Mouse (Mus musculus) intestine, embryonic 14.5 days (tissue): Measurements from ENCODE around the gene Rpl3l. TPM values are rescaled to one million over a fixed set of nuclear protein-coding genes. Genes with fewer than 3 reads are reported as not detected.

Source experiments
- polyA plus RNA-seq: library from polyadenylated mRNA; unstranded; fragments of >200 nt; fragmentation: Nextera tagmentation; extraction: Ambion mirVana; gene quantifications from 2 replicates; pipeline ENCODE4 v1.2.1, GENCODE M21; 2014

Rpl3l gene
- polyA plus RNA-seq, 1 experiment from 2014 or later = not detected

Other genes with a start within 250 kb of the Rpl3l start
- 32.3 and 32.7 TPM in 2 replicates for gene Mlst8, start 248.7 kb upstream of the Rpl3l start, polyA plus RNA-seq
- 2.1 and 2.8 TPM in 2 replicates for gene Caskin1, start 239.2 kb upstream of the Rpl3l start, polyA plus RNA-seq
- gene Traf7, start 199.9 kb upstream of the Rpl3l start, polyA plus RNA-seq = 97.3 and 104 TPM in 2 replicates
- gene Rab26, start 193.6 kb upstream of the Rpl3l start, polyA plus RNA-seq = 2.6 and 5.7 TPM in 2 replicates
- gene Pkd1, start 178.0 kb upstream of the Rpl3l start, polyA plus RNA-seq = 26.8 and 28.4 TPM in 2 replicates
- 55.8 and 59.3 TPM in 2 replicates for gene Tsc2, start 95.2 kb upstream of the Rpl3l start, polyA plus RNA-seq
- gene Nthl1, start 95.1 kb upstream of the Rpl3l start, polyA plus RNA-seq = 18.6 and 22.9 TPM in 2 replicates
- gene Slc9a3r2, start 77.5 kb upstream of the Rpl3l start, polyA plus RNA-seq = 51.7 and 58.2 TPM in 2 replicates
- not detected in 2 replicates for gene Npw, start 69.4 kb upstream of the Rpl3l start, polyA plus RNA-seq
- gene Zfp598, start 58.1 kb upstream of the Rpl3l start, polyA plus RNA-seq = 28.0 and 30.6 TPM in 2 replicates
- 7.5 and 7.7 TPM in 2 replicates for gene Syngr3, start 37.9 kb upstream of the Rpl3l start, polyA plus RNA-seq
- gene Gfer, start 31.7 kb upstream of the Rpl3l start, polyA plus RNA-seq = 48.1 and 48.5 TPM in 2 replicates
- 6.4 and 7.2 TPM in 2 replicates for gene Noxo1, start 31.6 kb upstream of the Rpl3l start, polyA plus RNA-seq
- 86.2 and 90.1 TPM in 2 replicates for gene Tbl3, start 20.2 kb upstream of the Rpl3l start, polyA plus RNA-seq
- gene Rnf151, start 9.8 kb upstream of the Rpl3l start, polyA plus RNA-seq = 0.15 TPM in 2 replicates
- 1,745 and 1,859 TPM in 2 replicates for gene Rps2, start 9.7 kb upstream of the Rpl3l start, polyA plus RNA-seq
- 258 and 296 TPM in 2 replicates for gene Ndufb10, start 3.3 kb upstream of the Rpl3l start, polyA plus RNA-seq
- gene Msrb1, start 8.8 kb downstream of the Rpl3l start, polyA plus RNA-seq = 32.3 and 33.9 TPM in 2 replicates
- 0.24 and 1.1 TPM in 2 replicates for gene Hs3st6, start 25.2 kb downstream of the Rpl3l start, polyA plus RNA-seq
- gene Meiob, start 76.5 kb downstream of the Rpl3l start, polyA plus RNA-seq = not detected in 2 replicates
- 35.5 and 39.1 TPM in 2 replicates for gene Hagh, start 112.3 kb downstream of the Rpl3l start, polyA plus RNA-seq
- 30.4 and 33.9 TPM in 2 replicates for gene Fahd1, start 122.5 kb downstream of the Rpl3l start, polyA plus RNA-seq
- gene Igfals, start 138.2 kb downstream of the Rpl3l start, polyA plus RNA-seq = 0.63 and 0.84 TPM in 2 replicates
- gene Nubp2, start 158.5 kb downstream of the Rpl3l start, polyA plus RNA-seq = 58.8 and 61.9 TPM in 2 replicates
- gene Spsb3, start 158.8 kb downstream of the Rpl3l start, polyA plus RNA-seq = 36.3 and 37.0 TPM in 2 replicates
- gene Eme2, start 167.3 kb downstream of the Rpl3l start, polyA plus RNA-seq = 21.6 and 24.1 TPM in 2 replicates
- 100 and 110 TPM in 2 replicates for gene Mrps34, start 167.3 kb downstream of the Rpl3l start, polyA plus RNA-seq
- gene Nme3, start 168.7 kb downstream of the Rpl3l start, polyA plus RNA-seq = 86.4 and 90.7 TPM in 2 replicates
- gene Mapk8ip3, start 209.2 kb downstream of the Rpl3l start, polyA plus RNA-seq = 36.0 and 40.7 TPM in 2 replicates
- 125 and 143 TPM in 2 replicates for gene Jpt2, start 232.9 kb downstream of the Rpl3l start, polyA plus RNA-seq